In the genomic region with DNA sequence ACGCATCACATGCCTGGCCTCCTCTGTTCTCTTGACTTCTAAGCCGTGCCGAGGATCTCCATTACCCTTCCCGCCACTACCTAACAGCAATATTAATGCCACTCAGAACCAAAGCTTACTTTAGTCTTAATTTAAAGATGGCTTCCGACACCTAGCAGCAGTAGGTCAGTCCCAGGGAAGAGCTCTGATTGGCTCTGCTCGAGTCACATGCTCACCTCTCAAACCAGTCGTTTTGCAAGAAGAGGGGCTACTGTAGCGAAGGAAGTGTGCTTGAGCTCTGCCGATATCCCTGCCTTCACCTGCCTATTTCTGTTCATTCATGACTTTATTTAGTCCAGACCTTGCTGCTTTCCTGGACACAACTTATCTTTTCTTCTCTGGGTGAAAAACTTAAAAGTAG, we compare ENCODE assay signal across 27 mouse cellular contexts. TPM values are rescaled to one million over a fixed set of nuclear protein-coding genes. Genes with fewer than 3 reads are reported as not detected.
DNase-seq lines count a peak whose midpoint lies in the region; ATAC-seq and TF ChIP-seq lines count a peak whose summit lies in the region.
"Had no signal": no experiment of that assay in that cellular context is flagged by ENCODE, and none has a peak within 500 bp of the region (broad histone marks: within the 10 kb centered on the region; RNA-seq: fewer than 3 reads in every experiment).

No protein-coding gene starts in this region.

- H3K79me2 ChIP-seq in C2C12 (ENCODE audit: control insufficient read depth, insufficient read depth) = no peaks in the 10 kb centered on the region
- H3K79me2 ChIP-seq in CH12.LX (replicated peaks; ENCODE audit: control insufficient read depth, extremely low read depth, insufficient read depth, poor library complexity, severe bottlenecking) = no peaks in the 10 kb centered on the region

- H3K4me1 ChIP-seq in CH12.LX (ENCODE audit: control insufficient read depth in 1 of 2, insufficient read depth in 2 of 2) (peaks cover 0 to 4% of the 10 kb centered on the region in 2 experiments; a peak in 2 of 4 replicates), ES-E14 (ENCODE audit: control insufficient read depth in 2 of 2, insufficient read depth in 2 of 2, low read length in 2 of 2, poor library complexity in 1 of 2) (no peaks in the 10 kb centered on the region)
- H3K4me1 ChIP-seq in liver, postnatal 0 days (ENCODE audit: insufficient read depth) = no peaks in the 10 kb centered on the region
- H3K4me1 ChIP-seq: embryonic facial prominence, embryonic 13.5 days; embryonic facial prominence, embryonic 15.5 days had no signal

- H3K9me3 ChIP-seq in CH12.LX (replicated peaks; ENCODE audit: low read length) (no peaks in the 10 kb centered on the region), ES-E14 (ENCODE audit: control insufficient read depth, insufficient read depth, low read depth, low read length) (no peaks in the 10 kb centered on the region)
- H3K9me3 ChIP-seq in liver, postnatal 0 days (ENCODE audit: low read length) = no peaks in the 10 kb centered on the region
- H3K9me3 ChIP-seq: embryonic facial prominence, embryonic 13.5 days; embryonic facial prominence, embryonic 15.5 days; forebrain, embryonic 10.5 days; forebrain, embryonic 12.5 days had no signal

- in situ Hi-C loops in CH12.LX (cut with MboI; ENCODE audit: low pct_ligation_motif_present, low pct_unique_long_range_greater_than_20kb, low sequenced_read_pairs) (no loop called here), ES-E14 (cut with MboI; ENCODE audit: low sequenced_read_pairs in 2 of 2, unreplicated experiment in 2 of 2) (no loop called here)

- H3K4me2 ChIP-seq in CH12.LX (ENCODE audit: insufficient read depth, low read depth, poor library complexity, severe bottlenecking) = no peak overlapping the region
- H3K4me2 ChIP-seq in liver, postnatal 0 days (ENCODE audit: low read depth, low read length) = no peak overlapping the region
- H3K4me2 ChIP-seq: embryonic facial prominence, embryonic 13.5 days; embryonic facial prominence, embryonic 15.5 days; forebrain, embryonic 12.5 days had no signal

- TF ChIP-seq CTCF in C2C12 (IDR thresholded peaks at IDR 0.05; ENCODE audit: control insufficient read depth, insufficient read depth, insufficient read length) = no peak
- TF ChIP-seq CTCF in CH12.LX (conservative IDR thresholded peaks at IDR 0.05 in 1 of 2, IDR thresholded peaks at IDR 0.05 in 1 of 2; ENCODE audit: low read depth in 2 of 2, low read length in 2 of 2) = no peak
- no peak for TF ChIP-seq CTCF in liver, postnatal 0 days (IDR thresholded peaks at IDR 0.05; ENCODE audit: low read depth)

- TF ChIP-seq POLR2A in CH12.LX (IDR thresholded peaks at IDR 0.05; ENCODE audit: low read depth, low read length) = no peak

- no peak for TF ChIP-seq RAD21 in CH12.LX (IDR thresholded peaks at IDR 0.05; ENCODE audit: low read depth, low read length)

- no peak for ATAC-seq in liver, postnatal 0 days
- ATAC-seq: CD4-positive, CD25-positive, alpha-beta regulatory T cell, adult 4 months; forebrain, embryonic 14.5 days; forebrain, embryonic 16.5 days had no signal

- H3ac ChIP-seq in C2C12 (ENCODE audit: control insufficient read depth, insufficient read length, low read depth) = no peak overlapping the region

- H3K9ac ChIP-seq in CH12.LX (ENCODE audit: insufficient read depth, low read depth) (no peak overlapping the region), ES-E14 (ENCODE audit: insufficient read depth, low read depth, low read length, poor library complexity, severe bottlenecking) (no peak overlapping the region)
- no peak overlapping the region for H3K9ac ChIP-seq in liver, postnatal 0 days (replicated peaks)
- H3K9ac ChIP-seq: embryonic facial prominence, embryonic 13.5 days; embryonic facial prominence, embryonic 15.5 days; forebrain, embryonic 12.5 days had no signal

- TF ChIP-seq EP300 in CH12.LX (IDR thresholded peaks at IDR 0.05; ENCODE audit: low read length) = no peak
- TF ChIP-seq EP300 in liver, postnatal 0 days (IDR thresholded peaks at IDR 0.05; ENCODE audit: low read depth) = no peak

- H3K4me3 ChIP-seq in C2C12 (ENCODE audit: insufficient read depth, poor library complexity, severe bottlenecking) = no peak overlapping the region
- no peak overlapping the region for H3K4me3 ChIP-seq in CH12.LX (replicated peaks in 1 of 3; ENCODE audit: low read depth in 2 of 3, low read length in 2 of 3, poor library complexity in 1 of 3)
- no peak overlapping the region for H3K4me3 ChIP-seq in ES-E14 (ENCODE audit: insufficient read depth in 1 of 2, low read depth in 1 of 2, low read length in 2 of 2, poor library complexity in 1 of 2, severe bottlenecking in 1 of 2)
- no peak overlapping the region for H3K4me3 ChIP-seq in liver, postnatal 0 days (ENCODE audit: low read depth, low read length)
- H3K4me3 ChIP-seq: embryonic facial prominence, embryonic 13.5 days; embryonic facial prominence, embryonic 15.5 days; erythroblast, embryonic 14.5 days; forebrain, embryonic 10.5 days; forebrain, embryonic 12.5 days had no signal

- no peaks in the 10 kb centered on the region for H3K79me3 ChIP-seq in C2C12 (ENCODE audit: low read depth)

- H3K27me3 ChIP-seq in C2C12 (ENCODE audit: control insufficient read depth, insufficient read depth, insufficient read length) (no peaks in the 10 kb centered on the region), CH12.LX (replicated peaks) (no peaks in the 10 kb centered on the region)
- H3K27me3 ChIP-seq in liver, postnatal 0 days (ENCODE audit: insufficient read depth, low read length) = no peaks in the 10 kb centered on the region
- H3K27me3 ChIP-seq: embryonic facial prominence, embryonic 13.5 days; embryonic facial prominence, embryonic 15.5 days had no signal

- no peaks in the 10 kb centered on the region for H3K36me3 ChIP-seq in C2C12 (ENCODE audit: control insufficient read depth, insufficient read depth)
- H3K36me3 ChIP-seq in CH12.LX (replicated peaks in 1 of 2; ENCODE audit: control insufficient read depth in 1 of 2, insufficient read depth in 1 of 2, low read length in 1 of 2) = no peaks in the 10 kb centered on the region
- H3K36me3 ChIP-seq in ES-E14 (ENCODE audit: control insufficient read depth, insufficient read depth, low read length, poor library complexity, severe bottlenecking) = no peaks in the 10 kb centered on the region
- H3K36me3 ChIP-seq in liver, postnatal 0 days (replicated peaks; ENCODE audit: insufficient read depth, low read length) = no peaks in the 10 kb centered on the region
- H3K36me3 ChIP-seq: embryonic facial prominence, embryonic 13.5 days; embryonic facial prominence, embryonic 15.5 days; forebrain, embryonic 10.5 days; forebrain, embryonic 12.5 days had no signal

- WGBS in liver, postnatal 0 days (ENCODE audit: insufficient replicate concordance) = 81% methylated on average over 9 of the region's 9 CpGs

- no peak overlapping the region for H3K27ac ChIP-seq in CH12.LX (ENCODE audit: insufficient read depth, low read depth)
- H3K27ac ChIP-seq in ES-E14 (ENCODE audit: insufficient read depth, low read depth, low read length, poor library complexity, severe bottlenecking) = no peak overlapping the region
- no peak overlapping the region for H3K27ac ChIP-seq in liver, postnatal 0 days (ENCODE audit: low read depth)
- H3K27ac ChIP-seq: embryonic facial prominence, embryonic 13.5 days; embryonic facial prominence, embryonic 15.5 days; forebrain, embryonic 10.5 days; forebrain, embryonic 12.5 days had no signal

- DNase-seq in CH12.LX (ENCODE audit: extremely low read depth) = no peak
- DNase-seq in ES-E14 (ENCODE audit: low read depth, low spot score) = no peak
- DNase-seq in ZHBTc4 (ENCODE audit: low read depth, low spot score) = peak; percentile 44
- no peak for DNase-seq in liver, postnatal 0 days
- no peak for DNase-seq in heart, adult 18-20 months
- no peak for DNase-seq in thymus, postnatal 4 days
- DNase-seq in thymus, postnatal 14 days = no peak
- DNase-seq: adrenal gland, adult 2 months; adrenal gland, postnatal 10 days; adrenal gland, postnatal 25 days; cerebellum, adult 11 months; cerebellum, adult 18-20 months; cerebellum, adult 8-10 months; cerebellum, adult 9-11 months; cerebellum, postnatal 14 days; cerebellum, postnatal 36 days; embryo, embryonic 11 days had no signal

- dilution Hi-C loops in CH12.LX (cut with MboI; ENCODE audit: extremely low pct_ligation_motif_present, extremely low pct_unique_long_range_greater_than_20kb, low sequenced_read_pairs) = no loop called here

TF ChIP-seq in C2C12, 6 proteins besides CTCF, POLR2A, EP300 and RAD21:
- TF ChIP-seq MYOG (IDR thresholded peaks at IDR 0.05; ENCODE audit: control insufficient read depth, extremely low read depth, insufficient read length) (no peak), MAX (IDR thresholded peaks at IDR 0.05) (no peak), USF1 (IDR thresholded peaks at IDR 0.05; ENCODE audit: low read depth) (peak; percentile 43), FOSL1 (IDR thresholded peaks at IDR 0.05; ENCODE audit: insufficient read depth, low read length, poor library complexity, severe bottlenecking) (no peak)

TF ChIP-seq in CH12.LX, 34 proteins besides CTCF, POLR2A, EP300 and RAD21:
- TF ChIP-seq USF1 (IDR thresholded peaks at IDR 0.05; ENCODE audit: low read depth, low read length) = peak; percentile 26; the same call in 1 of the 2 replicates
- TF ChIP-seq E2F4 (IDR thresholded peaks at IDR 0.05; ENCODE audit: insufficient replicate concordance, low read depth, low read length) = no peak

TF ChIP-seq in ES-E14, 5 proteins besides CTCF, POLR2A, EP300 and RAD21:
- TF ChIP-seq ZNF384 (IDR thresholded peaks at IDR 0.05; ENCODE audit: low read depth, low read length) (no peak), MAFK (IDR thresholded peaks at IDR 0.05; ENCODE audit: insufficient read depth, low read depth, low read length) (no peak), CHD2 (IDR thresholded peaks at IDR 0.05; ENCODE audit: low read depth, low read length) (peak; percentile 34; the same call in 1 of the 2 replicates), HCFC1 (IDR thresholded peaks at IDR 0.05; ENCODE audit: borderline replicate concordance, insufficient read depth, low read length) (no peak), ZC3H11A (IDR thresholded peaks at IDR 0.05; ENCODE audit: borderline replicate concordance, low read depth, low read length) (no peak)

RNA-seq across cellular contexts. Expression of a gene that starts 43.0 kb away (rescaled TPM):
- polyA plus RNA-seq in C2C12 (2012; fragmentation: generic; extraction: Trizol) (0.19 TPM), CH12.LX (2012; ENCODE audit: insufficient read length, low read depth) (14.0 and 17.0 TPM in 2 replicates)
- total RNA-seq in CH12.LX (2012; rRNA removed) (4.6 and 5.6 TPM in 2 replicates), CH12.LX (2014; rRNA removed) (1.8 and 2.4 TPM in 2 replicates), ES-E14 (2012; rRNA removed) (3.4 and 3.6 TPM in 2 replicates)
- 0.11 TPM in 1 of 2 replicates, not detected in the other for polyA plus RNA-seq in liver, postnatal 0 days (2015; fragmentation: Nextera tagmentation; extraction: Ambion mirVana)
- under 1 TPM; 0.28 to 0.72 TPM for total RNA-seq in heart, adult 18-20 months (2021)
- total RNA-seq: common myeloid progenitor, adult 5-6 weeks had no signal
- polyA plus RNA-seq: erythroblast, embryonic 14.5 days had no signal
